Mouse (Mus musculus) embryonic facial prominence, embryonic 15.5 days (tissue): Measurements from ENCODE around the gene Erc2. TPM values are rescaled to one million over a fixed set of nuclear protein-coding genes. Genes with fewer than 3 reads are reported as not detected.

Experiments
- ATAC-seq: fragments of 200-750 bp; cut with Nextera tagmentation; 2 replicates; pipeline ENCODE4 v1.8.0; 2017; ENCODE audit warnings: low read depth, moderate TSS enrichment; ENCODE audit not compliant: insufficient number of reproducible peaks, low FRiP score, low TSS enrichment
- H3K27ac ChIP-seq: fragments of 300-500 bp; sonication (generic); replicated peaks from 2 replicates; pipeline ENCODE4 v1.5.1; 2015; ENCODE audit warnings: mild to moderate bottlenecking, inconsistent platforms
- H3K27me3 ChIP-seq: fragments of 300-500 bp; sonication (generic); 2 replicates; pipeline ENCODE4 v1.6.1; 2015; ENCODE audit warnings: inconsistent platforms
- H3K36me3 ChIP-seq: fragments of 300-500 bp; sonication (generic); 2 replicates; pipeline ENCODE4 v1.6.1; 2015; ENCODE audit warnings: mild to moderate bottlenecking, inconsistent platforms
- H3K4me1 ChIP-seq: fragments of 300-500 bp; sonication (generic); 2 replicates; pipeline ENCODE4 v1.6.1; 2015; ENCODE audit warnings: inconsistent platforms
- H3K4me2 ChIP-seq: fragments of 300-500 bp; sonication (generic); replicated peaks from 2 replicates; pipeline ENCODE4 v1.6.1; 2015; ENCODE audit warnings: mild to moderate bottlenecking, inconsistent platforms
- H3K4me3 ChIP-seq: fragments of 300-500 bp; sonication (generic); replicated peaks from 2 replicates; pipeline ENCODE4 v1.5.1; 2015; ENCODE audit warnings: mild to moderate bottlenecking, inconsistent platforms
- H3K9ac ChIP-seq: fragments of 300-500 bp; sonication (generic); 2 replicates; pipeline ENCODE4 v1.6.1; 2015; ENCODE audit warnings: inconsistent platforms
- H3K9me3 ChIP-seq: fragments of 300-500 bp; sonication (generic); replicated peaks from 2 replicates; pipeline ENCODE4 v1.6.1; 2016; ENCODE audit warnings: inconsistent platforms
- WGBS: fragments of 180-500 bp; shearing (Covaris S2); methylation state at CpG from one replicate; pipeline ENCODE4 v1.1.7; 2015; 5-methylcytosine and 5-hydroxymethylcytosine counted together
- polyA plus RNA-seq: library from polyadenylated mRNA; unstranded; fragments of >200 nt; fragmentation: Nextera tagmentation; extraction: Ambion mirVana; gene quantifications from 2 replicates; pipeline ENCODE4 v1.2.1, GENCODE M21; 2015

Erc2 gene
- polyA plus RNA-seq, 1 experiment from 2014 or later = 7.1 TPM

DNA sequence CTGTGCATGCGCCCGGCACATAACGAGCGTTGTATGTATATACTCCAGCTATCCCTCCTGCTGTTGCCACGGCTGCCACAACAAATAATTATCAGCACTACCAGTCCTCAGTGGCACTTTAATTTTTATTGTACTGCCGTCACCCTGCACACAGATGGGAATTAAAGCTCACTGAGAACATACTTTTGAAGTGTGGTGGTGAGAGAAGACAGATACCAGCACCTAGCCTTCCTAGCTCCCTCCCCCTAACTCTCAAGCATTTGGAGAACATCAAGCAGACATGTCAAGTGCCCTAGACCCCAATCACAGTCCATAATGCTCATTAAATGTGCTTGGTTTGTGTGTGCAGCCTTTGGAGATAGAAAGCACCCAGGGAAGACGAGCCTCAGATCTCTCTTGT, 652.6 kb downstream of the Erc2 start:
- WGBS = 72% methylated on average over 7 of the region's 7 CpGs
- no peak for ATAC-seq
- H3K4me2 ChIP-seq = no peak overlapping the region
- H3K4me1 ChIP-seq = peaks cover 8% of the 10 kb centered on the region; the same call in 1 of the 2 replicates
- H3K4me3 ChIP-seq = no peak overlapping the region
- H3K27me3 ChIP-seq = no peaks in the 10 kb centered on the region
- no peaks in the 10 kb centered on the region for H3K36me3 ChIP-seq
- H3K27ac ChIP-seq = no peak overlapping the region
- no peaks in the 10 kb centered on the region for H3K9me3 ChIP-seq
- H3K9ac ChIP-seq = no peak overlapping the region

DNA sequence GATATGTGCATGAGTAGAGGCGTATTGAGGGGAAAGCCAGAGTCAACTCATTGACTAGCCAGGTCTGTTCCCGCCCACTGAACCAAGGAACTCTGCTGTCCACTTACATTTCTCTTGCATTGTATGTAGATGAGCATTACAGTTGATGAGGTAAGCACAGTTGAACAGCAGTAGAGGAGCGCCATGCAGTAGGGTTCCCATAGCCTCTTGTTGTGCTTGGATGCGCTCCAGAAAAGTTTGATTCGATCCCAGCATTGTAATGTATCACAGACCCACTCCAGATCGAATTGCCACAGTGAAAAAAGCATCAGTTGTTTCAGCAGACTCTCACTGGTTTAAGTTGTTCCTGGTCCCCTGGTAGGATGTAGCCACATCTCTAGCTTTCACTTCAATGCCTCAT, 656.7 kb downstream of the Erc2 start:
- 62% methylated on average over 6 of the region's 6 CpGs for WGBS
- peak overlapping the region; percentile 71 for H3K27ac ChIP-seq
- H3K9ac ChIP-seq = no peak overlapping the region
- H3K27me3 ChIP-seq = no peaks in the 10 kb centered on the region
- no peak overlapping the region for H3K4me3 ChIP-seq
- ATAC-seq = peak; percentile 78
- no peak overlapping the region for H3K4me2 ChIP-seq
- H3K9me3 ChIP-seq = no peaks in the 10 kb centered on the region
- H3K36me3 ChIP-seq = no peaks in the 10 kb centered on the region
- peaks cover 12% of the 10 kb centered on the region; the same call in 1 of the 2 replicates for H3K4me1 ChIP-seq

DNA sequence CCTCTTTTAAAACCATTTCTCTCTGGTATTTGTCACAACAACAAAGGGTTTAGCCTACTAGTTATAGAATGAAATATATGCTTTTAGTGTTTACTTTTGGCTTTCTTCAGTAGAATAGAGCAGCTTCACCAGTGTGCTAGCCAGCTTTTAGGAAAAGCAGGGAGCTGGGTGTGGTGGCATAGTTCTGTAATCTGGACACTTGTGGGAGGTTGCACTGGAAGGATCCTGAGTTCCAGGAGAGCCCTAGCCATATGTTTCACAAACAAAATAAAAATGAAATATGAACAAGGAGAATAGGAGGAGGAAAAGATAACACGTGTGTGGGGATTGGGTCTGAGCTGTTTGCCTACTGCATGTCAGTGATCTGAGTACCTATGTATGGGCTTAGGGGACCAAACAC, 658.1 kb downstream of the Erc2 start:
- Histone ChIP-seq H3K9ac (no peak overlapping the region), H3K27me3 (no peaks in the 10 kb centered on the region), H3K4me2 (no peak overlapping the region), H3K27ac (no peak overlapping the region), H3K4me3 (no peak overlapping the region), H3K4me1 (peaks cover 12% of the 10 kb centered on the region; the same call in 1 of the 2 replicates), H3K36me3 (no peaks in the 10 kb centered on the region), H3K9me3 (no peaks in the 10 kb centered on the region)
- WGBS = 29% methylated on average over 1 of the region's 1 CpGs
- ATAC-seq = no peak

DNA sequence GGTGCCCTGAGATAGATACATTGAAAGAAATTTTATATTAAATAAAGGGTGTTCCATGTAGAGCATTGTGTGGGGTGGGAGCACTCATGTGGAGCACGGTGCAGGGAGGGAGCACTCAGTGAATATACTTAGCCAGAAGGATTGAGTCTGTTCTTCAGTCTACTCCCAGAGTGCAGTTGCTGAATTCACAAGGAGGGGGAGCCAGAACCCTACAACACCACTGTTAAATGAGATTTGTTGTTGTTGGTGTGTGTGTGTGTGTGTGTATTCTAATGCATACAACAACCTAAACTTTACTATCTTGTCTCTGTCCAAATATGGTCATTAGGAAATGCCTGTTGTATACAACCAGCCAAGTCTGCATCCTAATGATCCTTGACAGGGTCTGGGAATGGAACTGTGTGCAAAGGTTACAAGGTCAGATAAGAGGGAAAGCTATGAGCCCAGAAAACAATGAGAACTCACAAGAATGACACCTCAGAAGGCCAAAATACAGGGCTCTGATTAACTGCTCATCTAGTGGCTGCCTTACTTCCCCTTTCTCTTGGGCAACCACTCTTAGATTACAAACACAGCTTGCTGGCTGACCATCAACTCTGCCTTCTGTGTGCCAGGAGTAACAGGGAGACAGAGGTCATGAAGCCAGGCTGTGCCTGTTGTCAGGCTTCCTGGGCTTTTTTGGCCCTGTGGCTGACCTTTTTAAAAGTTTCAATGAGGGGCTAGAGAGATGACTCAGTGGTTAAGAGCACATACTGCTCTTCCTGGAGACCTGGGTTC, 661.3 kb downstream of the Erc2 start:
- WGBS = 86% methylated on average over 1 of the region's 1 CpGs
- Histone ChIP-seq H3K4me1 (peaks cover 12% of the 10 kb centered on the region; the same call in 1 of the 2 replicates), H3K4me2 (no peak overlapping the region), H3K36me3 (no peaks in the 10 kb centered on the region), H3K27ac (no peak overlapping the region), H3K9me3 (no peaks in the 10 kb centered on the region), H3K27me3 (no peaks in the 10 kb centered on the region), H3K9ac (no peak overlapping the region), H3K4me3 (no peak overlapping the region)
- ATAC-seq = no peak

GRCm38 (mm10) chr14:28286511-28286910, 664.3 kb downstream of the Erc2 start:
- H3K9ac ChIP-seq = no peak overlapping the region
- 0 out of 2 replicates have a peak, but pooled peaks cover 4% of the 10 kb centered on the region for H3K4me1 ChIP-seq
- no peak for ATAC-seq
- H3K27ac ChIP-seq = no peak overlapping the region
- no peaks in the 10 kb centered on the region for H3K9me3 ChIP-seq
- H3K4me2 ChIP-seq = no peak overlapping the region
- no peaks in the 10 kb centered on the region for H3K27me3 ChIP-seq
- H3K36me3 ChIP-seq = no peaks in the 10 kb centered on the region
- H3K4me3 ChIP-seq = no peak overlapping the region

DNA sequence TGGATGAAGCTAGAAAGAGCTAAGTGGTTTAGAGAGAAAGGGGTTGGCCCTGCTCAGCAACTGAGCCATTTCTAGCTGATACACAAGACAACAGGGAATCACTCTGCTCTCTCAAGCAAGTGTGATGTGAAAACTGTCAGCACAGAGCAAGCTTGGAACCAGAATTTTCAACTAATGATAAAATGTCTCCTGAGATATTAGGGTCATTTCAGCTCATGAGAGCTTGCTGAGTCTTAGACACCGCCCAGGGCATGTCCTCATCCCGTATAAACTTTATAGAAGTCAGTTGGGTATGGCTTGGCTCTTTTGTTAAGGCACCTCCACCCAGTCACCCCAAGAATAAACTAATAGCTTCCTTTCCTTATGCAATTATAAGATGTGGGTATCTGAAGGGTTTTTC, 666.0 kb downstream of the Erc2 start:
- H3K9ac ChIP-seq = no peak overlapping the region
- no peak overlapping the region for H3K4me2 ChIP-seq
- no peaks in the 10 kb centered on the region for H3K36me3 ChIP-seq
- no peak overlapping the region for H3K4me3 ChIP-seq
- no peak for ATAC-seq
- 83% methylated on average over 2 of the region's 2 CpGs for WGBS
- no peaks in the 10 kb centered on the region for H3K27me3 ChIP-seq
- no peak overlapping the region for H3K27ac ChIP-seq
- 0 out of 2 replicates have a peak, but pooled peaks cover 4% of the 10 kb centered on the region for H3K4me1 ChIP-seq
- no peaks in the 10 kb centered on the region for H3K9me3 ChIP-seq

DNA sequence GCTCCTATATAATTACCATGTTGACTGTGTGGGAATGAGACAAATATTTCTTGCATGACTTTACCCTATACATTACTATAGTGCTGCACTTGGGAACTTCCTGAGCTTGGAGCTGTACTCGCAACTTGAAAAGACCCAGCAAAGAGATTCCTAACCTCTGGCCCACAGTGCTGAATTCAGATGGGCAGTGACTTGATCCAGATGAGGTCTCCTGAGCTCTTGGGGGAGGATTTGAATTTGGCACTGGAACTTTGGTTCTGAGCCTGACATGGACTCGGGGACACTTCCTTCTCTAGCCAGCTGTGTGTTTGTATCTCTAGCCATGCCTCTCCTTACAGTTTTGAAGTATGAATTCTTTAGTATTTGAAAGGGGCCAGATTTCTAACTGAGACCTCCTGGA, 666.7 kb downstream of the Erc2 start:
- no peak overlapping the region for H3K9ac ChIP-seq
- H3K27ac ChIP-seq = no peak overlapping the region
- H3K36me3 ChIP-seq = no peaks in the 10 kb centered on the region
- H3K9me3 ChIP-seq = no peaks in the 10 kb centered on the region
- H3K4me2 ChIP-seq = no peak overlapping the region
- H3K4me1 ChIP-seq = 0 out of 2 replicates have a peak, but pooled peaks cover 4% of the 10 kb centered on the region
- 71% methylated on average over 2 of the region's 2 CpGs for WGBS
- no peak overlapping the region for H3K4me3 ChIP-seq
- ATAC-seq = no peak
- no peaks in the 10 kb centered on the region for H3K27me3 ChIP-seq

DNA sequence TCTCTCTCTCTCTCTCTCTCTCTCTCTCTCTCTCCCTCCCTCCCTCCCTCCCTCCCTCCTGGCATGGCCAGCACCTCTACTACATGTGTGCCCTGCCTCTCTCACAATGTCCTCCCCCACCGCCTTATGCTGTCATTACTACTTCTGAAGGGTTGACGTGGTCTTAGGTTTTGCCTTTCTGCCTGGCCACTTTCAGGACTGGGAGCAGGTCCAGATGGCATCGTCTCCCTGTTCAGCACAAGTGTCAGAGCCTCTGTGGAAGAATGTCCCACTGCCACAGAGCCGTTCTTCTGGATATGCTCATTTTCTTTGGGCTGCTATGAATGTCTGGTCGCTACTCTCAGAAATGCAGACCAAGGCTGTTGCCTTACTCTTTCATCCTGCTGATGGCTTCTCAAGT, 671.7 kb downstream of the Erc2 start:
- H3K36me3 ChIP-seq = no peaks in the 10 kb centered on the region
- H3K4me2 ChIP-seq = no peak overlapping the region
- 82% methylated on average over 5 of the region's 5 CpGs for WGBS
- H3K9ac ChIP-seq = no peak overlapping the region
- no peak overlapping the region for H3K27ac ChIP-seq
- H3K27me3 ChIP-seq = no peaks in the 10 kb centered on the region
- H3K4me1 ChIP-seq = peaks cover 9% of the 10 kb centered on the region; the same call in 1 of the 2 replicates
- no peak for ATAC-seq
- no peaks in the 10 kb centered on the region for H3K9me3 ChIP-seq
- H3K4me3 ChIP-seq = no peak overlapping the region

DNA sequence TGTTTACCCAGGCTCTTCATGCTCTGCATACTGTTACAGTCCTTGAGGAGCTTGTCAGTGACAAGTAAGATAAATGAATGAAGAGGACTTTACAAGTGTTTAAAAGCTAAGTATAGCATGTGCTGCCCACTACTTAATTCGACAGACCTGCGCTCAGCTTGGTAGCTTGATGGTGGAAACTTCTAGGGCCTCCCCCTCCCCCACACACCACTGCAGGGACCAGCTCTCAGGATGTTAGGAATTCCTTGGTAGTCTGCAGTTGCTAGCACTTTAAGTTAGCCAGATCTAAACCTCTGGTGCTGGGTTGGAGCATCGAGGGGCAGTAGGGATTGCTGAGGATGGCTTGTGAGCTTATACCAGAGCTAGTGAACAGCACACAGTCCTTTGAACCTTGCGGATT, 672.9 kb downstream of the Erc2 start:
- 56% methylated on average over 4 of the region's 4 CpGs for WGBS
- no peak overlapping the region for H3K4me3 ChIP-seq
- no peak overlapping the region for H3K9ac ChIP-seq
- H3K4me1 ChIP-seq = peaks cover 7% of the 10 kb centered on the region; the same call in 1 of the 2 replicates
- H3K9me3 ChIP-seq = no peaks in the 10 kb centered on the region
- no peak overlapping the region for H3K4me2 ChIP-seq
- H3K27me3 ChIP-seq = no peaks in the 10 kb centered on the region
- no peak overlapping the region for H3K27ac ChIP-seq
- no peaks in the 10 kb centered on the region for H3K36me3 ChIP-seq
- ATAC-seq = no peak

GRCm38 (mm10) chr14:28300095-28300494, 677.9 kb downstream of the Erc2 start:
- Histone ChIP-seq H3K4me3 (no peak overlapping the region), H3K4me2 (no peak overlapping the region), H3K9me3 (no peaks in the 10 kb centered on the region), H3K36me3 (no peaks in the 10 kb centered on the region), H3K27ac (no peak overlapping the region), H3K27me3 (no peaks in the 10 kb centered on the region), H3K9ac (no peak overlapping the region), H3K4me1 (peaks cover 4% of the 10 kb centered on the region; the same call in 1 of the 2 replicates)
- no peak for ATAC-seq
- WGBS = 67% methylated on average over 6 of the region's 6 CpGs

- no peak for ATAC-seq
- 51% methylated on average over 5 of the region's 5 CpGs for WGBS
Measured at GRCm38 (mm10) chr14:28301251-28301650, 679.0 kb downstream of the Erc2 start.

DNA sequence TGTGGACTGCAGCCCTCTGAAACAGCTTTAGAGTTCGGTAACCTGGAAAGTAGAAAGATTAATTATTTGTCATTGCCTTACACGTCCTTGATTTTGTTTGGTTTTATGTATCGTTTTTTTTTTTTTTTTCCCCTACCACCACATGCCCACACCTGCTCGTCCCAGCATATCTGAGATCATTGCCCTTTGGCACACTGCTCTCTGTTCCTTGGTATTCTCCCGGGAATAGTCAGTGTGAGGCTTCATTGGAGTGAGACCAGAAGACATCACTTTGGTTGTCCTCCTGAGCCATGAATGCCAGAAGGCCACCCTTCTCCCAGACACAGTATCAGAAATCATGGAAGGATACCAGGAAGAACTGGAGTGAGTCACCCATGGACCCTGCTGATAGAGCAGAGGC, 681.9 kb downstream of the Erc2 start:
- Histone ChIP-seq H3K4me3 (no peak overlapping the region), H3K27me3 (no peaks in the 10 kb centered on the region), H3K9ac (no peak overlapping the region), H3K4me1 (no peaks in the 10 kb centered on the region), H3K36me3 (no peaks in the 10 kb centered on the region), H3K27ac (no peak overlapping the region), H3K4me2 (no peak overlapping the region), H3K9me3 (no peaks in the 10 kb centered on the region)
- no peak for ATAC-seq
- 70% methylated on average over 5 of the region's 5 CpGs for WGBS

More at GRCm38 (mm10) chr14:28301251-28301650, 679.0 kb downstream of the Erc2 start:
- H3K4me3 ChIP-seq = no peak overlapping the region
- H3K9ac ChIP-seq = no peak overlapping the region
- H3K36me3 ChIP-seq = no peaks in the 10 kb centered on the region
- no peaks in the 10 kb centered on the region for H3K27me3 ChIP-seq
- no peaks in the 10 kb centered on the region for H3K4me1 ChIP-seq
- no peak overlapping the region for H3K4me2 ChIP-seq
- H3K9me3 ChIP-seq = no peaks in the 10 kb centered on the region
- no peak overlapping the region for H3K27ac ChIP-seq
